Mouse (Mus musculus): ENCODE results near the gene Adamtsl5.

DNA sequence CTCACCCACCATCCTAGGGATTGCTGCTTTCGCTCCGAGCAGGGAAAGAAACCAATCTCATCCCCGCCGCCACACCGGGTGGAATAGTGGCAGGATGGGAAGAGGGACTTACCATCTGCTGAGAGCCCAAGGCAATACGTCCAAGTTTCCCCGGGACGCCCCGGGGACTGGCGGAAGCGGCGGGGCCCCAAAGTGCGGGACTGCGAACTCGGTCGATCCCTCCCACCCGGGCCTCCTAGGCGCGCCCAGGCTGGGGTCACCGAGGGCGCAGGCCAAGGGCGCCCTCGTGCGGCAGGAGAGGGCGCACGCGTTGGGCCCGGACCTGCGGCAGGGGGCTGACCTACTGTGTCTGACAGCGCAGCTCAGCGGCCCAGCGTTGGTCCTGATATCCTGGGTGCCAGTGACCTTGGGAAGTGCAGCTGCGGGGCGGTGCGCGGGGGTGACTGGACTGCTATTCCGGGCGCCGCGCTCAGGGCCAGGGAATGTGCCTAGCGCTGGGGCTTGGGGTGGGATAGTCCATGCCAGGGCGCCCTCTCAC is at the start of gene Adamtsl5:
- TF ChIP-seq POLR2A (IDR thresholded peaks at IDR 0.05; ENCODE audit: insufficient read depth, low read depth, low read length) (peak; percentile 73), CTCF (IDR thresholded peaks at IDR 0.05) (peak; percentile 99)
